Mouse (Mus musculus) v-Abl transformed pro-B cells (cell line): ENCODE results near the gene Adipoq.

Experiments
- in situ Hi-C, 2 experiments: fragments of 400-800 bp; cut with MboI; formaldehyde crosslinking; loops; one replicate each; pipeline ENCODE4 v1.15.1; 2025; ENCODE audit not compliant: unreplicated experiment in 2 of 2

Adipoq gene

DNA sequence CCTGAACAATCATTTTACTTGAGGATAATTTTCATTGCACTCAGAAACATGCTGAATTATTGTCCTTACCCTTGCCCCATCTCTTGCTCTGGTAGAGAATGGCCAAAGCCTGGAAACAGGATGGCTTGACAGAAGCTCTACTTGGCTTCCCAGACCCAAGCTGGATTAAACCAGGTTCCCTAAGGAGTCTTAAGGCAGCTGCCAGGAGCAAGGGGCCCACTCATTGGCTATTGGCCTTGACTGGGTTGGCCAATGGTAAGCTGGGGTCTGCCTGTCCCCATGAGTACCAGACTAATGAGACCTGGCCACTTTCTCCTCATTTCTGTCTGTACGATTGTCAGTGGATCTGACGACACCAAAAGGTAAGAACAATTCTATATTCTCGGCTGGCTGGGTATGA lies at the start of gene Adipoq:
Adipoq (plus strand) TSS at position 257 of the 400 bp plus-strand sequence.
- in situ Hi-C loops: loop anchor here in 1 of 2 experiments (5.0 to 10.0 kb wide), 2 partner anchors 139 to 256 kb away; no protein-coding TSS in a partner anchor

DNA sequence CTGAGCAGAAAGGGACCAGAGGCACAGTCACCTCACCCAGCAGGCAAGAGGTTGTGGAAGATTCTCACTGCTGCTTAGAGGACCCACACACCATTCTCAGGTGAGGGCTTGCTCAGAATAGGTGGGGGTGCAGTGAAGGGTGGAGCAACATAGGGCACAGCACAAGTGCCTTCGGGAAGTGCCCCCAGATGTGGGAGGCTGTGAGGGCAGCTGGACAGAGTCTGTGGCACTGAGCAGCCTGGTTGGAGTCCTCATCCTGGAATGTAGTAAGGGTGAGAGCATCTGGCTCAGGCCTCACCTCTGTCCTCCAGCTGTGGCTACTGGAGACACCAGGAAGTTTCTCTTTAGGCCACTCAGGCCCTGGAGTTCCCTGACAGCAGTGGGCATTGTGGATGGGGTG lies 49.5 kb upstream of the Adipoq start:
- in situ Hi-C loops: loop anchor here in 1 of 2 experiments (5.0 to 25.0 kb wide), 2 partner anchors 35 to 540 kb away; no protein-coding TSS in a partner anchor

DNA sequence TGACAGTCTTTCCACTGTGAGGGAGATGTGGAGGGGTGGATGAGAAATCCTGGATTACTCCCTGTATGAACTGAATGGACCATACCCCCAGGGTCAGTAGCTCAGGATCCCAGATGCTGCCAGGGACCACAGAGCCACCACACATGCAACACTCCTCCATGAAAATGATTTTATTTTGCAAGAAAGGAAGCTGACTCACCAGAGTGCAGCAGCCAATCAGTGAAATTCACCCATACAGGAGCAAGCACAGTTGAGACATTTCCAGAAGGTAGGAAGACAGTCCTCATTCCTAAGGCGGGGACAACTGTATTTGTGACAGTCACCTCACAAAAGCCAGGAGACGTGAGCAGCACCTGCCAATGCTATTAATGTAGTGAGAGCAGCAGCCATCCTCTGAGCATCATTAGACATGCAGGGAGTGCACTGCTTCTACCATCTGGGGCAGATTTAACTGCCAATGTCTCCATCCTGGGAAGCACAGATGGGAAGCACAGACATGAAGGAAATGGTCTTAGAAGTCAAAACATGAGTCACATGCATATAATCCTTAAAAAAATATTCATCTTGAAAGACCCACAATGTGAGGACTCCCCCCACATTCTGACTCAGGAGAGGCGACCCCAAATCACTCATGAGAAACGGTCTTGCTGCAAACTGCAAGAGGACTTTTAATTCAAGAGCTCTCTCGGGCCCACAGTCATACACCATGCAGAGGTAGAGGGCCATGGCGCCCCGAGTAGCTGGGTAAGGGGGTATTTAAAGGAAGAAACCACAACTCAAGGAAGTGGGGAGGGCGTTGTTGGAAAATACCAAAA lies 48.8 kb upstream of the Adipoq start:
- in situ Hi-C loops: loop anchor here in 1 of 2 experiments (5.0 to 25.0 kb wide), 2 partner anchors 35 to 540 kb away; no protein-coding TSS in a partner anchor

DNA sequence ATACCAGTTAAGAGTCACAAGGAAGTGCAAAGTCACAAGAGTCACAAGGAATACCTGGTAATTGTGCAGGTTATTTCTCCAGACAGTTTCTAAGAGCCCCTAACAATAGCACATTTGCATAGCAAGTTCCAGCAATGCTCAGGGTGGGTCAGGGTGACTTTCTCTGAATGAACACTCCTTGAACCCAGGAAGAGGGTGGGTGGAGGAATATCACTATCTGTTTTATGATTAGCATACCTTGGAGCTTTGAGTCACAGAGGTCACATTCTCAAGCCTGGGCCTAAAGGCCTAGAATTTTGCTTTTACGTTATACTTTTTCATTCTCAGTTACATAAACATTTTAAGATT lies 48.3 kb upstream of the Adipoq start:
- in situ Hi-C loops: loop anchor here in 1 of 2 experiments (5.0 to 25.0 kb wide), 2 partner anchors 34 to 539 kb away; no protein-coding TSS in a partner anchor

DNA sequence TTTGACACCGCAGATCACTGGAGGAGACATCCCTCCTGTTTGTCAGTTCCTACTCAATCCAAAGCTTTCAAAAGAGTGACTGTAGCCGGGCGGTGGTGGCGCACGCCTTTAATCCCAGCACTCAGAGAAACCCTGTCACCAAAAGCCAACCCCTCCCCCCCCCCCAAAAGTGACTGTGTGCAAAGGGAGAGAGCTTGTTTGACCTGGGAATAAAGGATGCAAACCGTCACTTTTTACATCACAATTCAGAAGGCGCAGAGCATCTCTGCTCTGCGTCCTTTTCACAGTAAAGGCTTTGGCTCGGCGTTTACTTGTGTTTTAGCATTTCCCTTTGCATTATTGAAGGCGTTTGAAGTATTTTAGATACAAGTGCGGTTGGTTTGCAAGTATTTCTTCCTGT lies 46.7 kb upstream of the Adipoq start:
- in situ Hi-C loops: loop anchor here in 1 of 2 experiments (5.0 to 25.0 kb wide), 2 partner anchors 33 to 538 kb away; no protein-coding TSS in a partner anchor

DNA sequence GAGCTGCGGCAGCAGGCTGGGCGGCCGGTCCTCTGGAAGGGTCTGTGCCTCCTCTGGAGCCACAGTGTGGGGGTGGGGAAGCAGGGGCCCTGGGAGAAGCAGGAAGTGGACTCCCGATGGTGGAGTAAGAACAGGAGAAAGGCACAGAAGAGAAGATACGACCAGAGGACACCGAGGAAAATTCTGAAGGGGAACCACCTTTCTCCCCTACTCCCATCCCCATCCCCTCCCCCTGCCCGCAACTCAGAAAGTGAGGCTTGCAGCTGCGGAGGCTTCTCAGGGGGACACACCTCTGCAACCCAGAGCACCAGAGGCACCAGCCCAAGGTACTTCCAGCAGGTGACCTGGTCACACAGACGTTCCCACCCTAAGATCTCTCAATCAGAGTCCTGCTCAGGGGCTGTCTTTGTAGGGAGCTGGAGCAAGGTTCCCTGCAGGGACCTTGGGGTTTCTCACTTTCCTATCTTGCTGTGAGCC lies 46.2 kb upstream of the Adipoq start:
- in situ Hi-C loops: no loop called here

DNA sequence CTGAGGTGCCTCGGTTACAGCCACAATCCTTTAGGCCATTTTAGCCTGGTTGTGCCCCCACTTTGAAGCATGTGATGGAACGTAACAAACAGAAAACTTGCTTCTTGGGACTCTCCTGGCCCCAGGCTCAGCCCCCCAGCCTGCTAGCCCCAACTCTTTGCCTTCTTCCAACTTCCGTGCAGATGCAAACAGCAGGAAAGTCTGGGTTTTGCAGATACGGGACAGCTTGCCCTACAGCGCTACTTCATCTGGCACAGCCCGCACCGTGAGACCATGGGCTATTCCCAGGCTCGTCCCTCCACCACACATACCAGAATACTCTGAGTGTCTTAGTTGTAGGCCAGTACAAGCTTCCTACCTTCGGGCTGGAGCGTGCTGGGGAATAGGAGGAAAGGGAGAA lies 45.7 kb upstream of the Adipoq start:
- in situ Hi-C loops: no loop called here

DNA sequence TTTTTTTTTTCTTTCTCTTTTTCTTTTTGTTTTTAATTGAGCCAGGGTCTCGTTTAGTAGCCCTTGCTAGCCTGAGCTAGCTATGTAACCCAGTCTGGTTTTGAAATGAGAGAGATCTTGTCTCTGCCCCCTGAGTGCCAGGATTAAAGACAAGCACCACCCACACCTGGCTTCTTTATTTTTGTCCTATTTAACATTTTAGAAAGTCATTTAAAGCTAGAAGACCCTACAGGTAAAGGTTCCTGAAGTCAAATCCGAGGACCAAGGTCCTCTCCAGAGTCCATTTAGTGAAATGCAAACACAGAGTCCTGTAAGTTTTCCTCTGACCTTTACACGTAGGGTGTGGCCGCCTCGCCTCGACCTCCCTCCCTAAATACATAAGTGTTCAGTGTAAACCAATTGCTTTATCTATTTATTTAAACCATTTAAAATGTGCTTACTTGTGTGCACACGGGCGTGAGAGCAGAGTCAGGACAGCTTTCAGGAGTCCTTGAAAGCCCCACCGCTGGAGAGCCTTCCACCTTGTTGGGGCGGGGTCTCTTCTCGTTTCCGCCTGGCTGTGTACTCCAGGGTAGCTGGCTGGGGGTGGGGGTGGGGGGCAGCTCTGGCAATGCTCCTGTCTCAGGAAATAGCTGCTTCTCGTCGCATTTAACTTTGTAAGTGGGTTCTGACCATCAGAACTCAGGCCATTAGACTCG lies 43.8 kb upstream of the Adipoq start:
- in situ Hi-C loops: no loop called here

DNA sequence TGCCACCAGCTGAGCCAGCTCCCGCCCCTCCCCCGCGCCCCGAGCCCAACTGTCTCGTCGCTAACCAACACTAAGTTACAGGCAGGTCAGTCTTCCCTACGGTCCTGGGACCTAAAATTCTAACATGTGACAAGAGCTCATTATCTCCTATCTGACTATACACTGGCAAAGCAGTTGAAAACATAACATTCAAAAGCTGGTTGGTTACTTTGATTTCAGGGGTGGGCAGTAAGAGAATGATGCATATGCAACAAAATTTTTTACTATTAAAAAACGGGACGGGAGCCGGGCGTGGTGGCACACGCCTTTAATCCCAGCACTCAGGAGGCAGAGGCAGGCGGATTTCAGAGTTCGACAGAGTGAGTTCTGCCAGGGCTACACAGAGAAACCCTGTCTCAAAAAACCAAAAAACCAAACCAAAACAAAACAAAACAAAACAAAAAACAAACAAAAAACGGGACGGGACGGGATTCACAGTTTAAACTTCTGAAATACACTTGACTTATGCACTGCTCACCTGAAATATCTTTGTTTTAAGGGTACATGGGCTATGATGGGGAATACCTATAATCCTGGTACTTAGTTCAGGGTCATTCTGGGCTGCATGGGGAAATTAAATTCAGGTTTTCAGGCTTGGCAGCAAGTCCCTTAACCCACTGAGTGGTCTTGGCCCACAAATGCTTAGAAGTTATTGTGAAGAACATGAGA lies 43.1 kb upstream of the Adipoq start:
- in situ Hi-C loops: no loop called here

DNA sequence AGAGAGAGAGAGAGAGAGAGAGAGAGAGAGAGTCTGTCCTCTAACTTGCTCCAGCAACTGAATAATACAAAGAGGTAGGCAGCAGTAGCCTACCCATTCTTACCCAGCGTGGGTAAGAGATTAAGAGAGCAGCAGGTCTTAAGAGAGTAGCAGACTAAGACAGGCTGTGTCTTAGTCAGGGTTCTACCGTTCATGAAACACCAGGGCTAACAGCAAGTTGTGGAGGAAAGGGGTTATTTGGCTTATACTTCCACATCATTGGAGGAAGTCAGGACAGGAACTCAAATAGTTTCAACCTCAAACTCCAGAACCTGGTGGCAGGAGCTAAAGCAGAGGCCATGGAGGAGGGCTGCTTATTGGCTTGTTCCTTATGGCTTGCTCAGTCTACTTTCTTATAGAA lies 42.5 kb upstream of the Adipoq start:
- in situ Hi-C loops: no loop called here

DNA sequence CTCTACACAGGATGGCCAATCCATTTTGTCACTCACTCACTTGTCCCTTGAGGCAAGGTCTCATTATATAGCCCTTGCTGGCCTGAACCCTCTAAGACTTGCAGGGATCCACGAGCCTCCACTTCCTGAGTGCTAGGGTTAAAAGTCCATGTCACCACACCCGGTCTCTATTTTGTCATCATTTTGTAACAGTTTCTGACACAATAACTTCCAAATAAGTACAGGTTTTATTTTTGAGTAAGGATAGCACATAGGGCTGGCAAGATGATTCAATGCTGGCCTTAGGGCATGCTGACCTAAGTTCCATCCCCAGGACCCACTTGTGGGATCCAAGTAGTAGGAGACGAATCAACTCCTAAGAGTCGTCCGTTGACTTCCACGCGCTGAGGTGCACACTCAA lies 40.2 kb upstream of the Adipoq start:
- in situ Hi-C loops: no loop called here

DNA sequence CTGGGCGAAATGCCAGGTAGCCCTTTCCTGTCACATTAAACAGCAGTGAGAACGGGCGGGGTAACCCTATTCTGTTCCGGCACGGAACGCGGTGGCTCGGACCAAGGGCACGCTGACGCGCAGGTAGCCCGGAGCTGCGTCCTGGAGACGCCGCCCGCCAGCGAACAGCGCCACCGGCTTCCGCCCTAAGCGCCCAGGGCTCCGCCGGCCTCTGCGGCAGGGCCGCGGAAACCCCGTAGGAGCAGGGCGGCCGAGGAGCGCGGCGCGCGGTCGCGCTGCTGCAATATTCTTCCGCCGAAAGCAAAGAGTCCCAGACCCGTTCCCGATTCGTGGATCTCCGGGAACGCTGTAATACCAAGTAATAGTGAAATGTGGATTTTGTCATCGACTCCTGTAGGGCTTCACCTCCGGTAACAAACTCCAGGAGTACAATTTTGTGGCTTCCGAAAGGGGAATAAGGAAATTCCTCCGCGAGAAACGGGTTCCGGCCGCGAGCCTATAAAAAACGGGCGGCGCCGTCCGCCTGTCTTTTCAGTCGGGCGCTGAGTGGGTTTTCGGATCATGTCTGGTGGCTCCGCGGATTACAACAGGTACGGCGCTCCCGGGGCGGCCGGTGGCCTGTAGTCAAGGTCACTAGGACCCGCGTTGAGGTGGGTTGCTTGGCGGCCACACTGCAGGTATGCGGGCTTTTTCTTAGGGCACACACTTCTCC lies 38.9 kb upstream of the Adipoq start, which contains the start of gene Eif4a2:
Eif4a2 (plus strand) TSS at position 214 of the 712 bp plus-strand sequence.
- in situ Hi-C loops: no loop called here

DNA sequence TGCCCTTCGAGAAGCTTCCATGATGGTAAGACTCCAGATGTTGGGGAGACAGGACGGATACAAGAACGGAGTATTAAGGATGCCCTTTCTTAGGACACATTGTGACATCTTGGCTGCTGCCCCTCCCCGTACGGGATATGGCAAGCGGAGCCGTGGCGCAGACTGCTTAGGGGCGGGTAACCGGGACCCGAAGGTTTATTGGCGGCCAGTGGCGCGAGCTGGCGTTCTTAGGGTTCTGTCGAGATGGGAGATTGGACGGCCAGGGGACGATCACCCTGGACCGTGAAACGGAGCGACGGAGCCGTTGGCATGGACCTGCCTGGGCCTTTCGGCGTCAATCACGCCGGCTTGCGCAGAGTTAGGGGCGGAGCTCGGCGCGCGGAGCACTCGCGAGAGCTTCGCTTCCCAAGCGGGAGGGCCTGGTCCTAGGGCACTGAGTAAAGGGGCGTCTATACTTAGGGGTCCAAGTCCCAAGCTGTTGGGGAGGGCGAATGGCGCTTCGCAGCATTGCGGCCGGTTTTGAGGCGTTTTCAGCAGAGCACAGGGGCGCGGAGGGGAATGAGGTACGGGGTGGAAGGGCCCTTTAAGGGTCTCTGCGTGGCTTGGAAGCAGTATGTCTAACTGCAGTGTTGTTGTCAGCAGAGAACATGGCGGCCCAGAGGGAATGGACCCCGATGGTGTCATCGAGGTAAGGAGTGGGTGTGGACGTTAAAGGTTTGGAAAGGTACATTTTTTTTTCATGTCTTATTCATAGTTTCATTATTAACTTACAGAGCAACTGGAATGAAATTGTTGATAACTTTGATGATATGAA lies 38.2 kb upstream of the Adipoq start:
- in situ Hi-C loops: no loop called here

DNA sequence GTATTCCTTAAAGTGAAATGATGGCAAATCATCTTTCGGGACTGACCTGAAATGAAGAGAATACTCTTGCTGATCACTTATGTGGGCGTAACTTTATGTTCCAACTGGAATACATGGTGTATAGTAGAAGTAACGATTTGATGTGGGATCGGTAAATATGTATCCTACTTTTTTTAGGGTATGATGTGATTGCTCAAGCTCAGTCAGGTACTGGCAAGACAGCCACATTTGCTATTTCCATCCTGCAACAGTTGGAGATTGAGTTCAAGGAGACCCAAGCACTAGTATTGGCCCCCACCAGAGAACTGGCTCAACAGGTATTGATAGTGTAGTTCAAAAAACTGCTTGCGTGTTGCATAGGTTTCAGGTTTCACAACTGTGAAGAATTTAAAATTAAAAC lies 37.4 kb upstream of the Adipoq start:
- in situ Hi-C loops: no loop called here

DNA sequence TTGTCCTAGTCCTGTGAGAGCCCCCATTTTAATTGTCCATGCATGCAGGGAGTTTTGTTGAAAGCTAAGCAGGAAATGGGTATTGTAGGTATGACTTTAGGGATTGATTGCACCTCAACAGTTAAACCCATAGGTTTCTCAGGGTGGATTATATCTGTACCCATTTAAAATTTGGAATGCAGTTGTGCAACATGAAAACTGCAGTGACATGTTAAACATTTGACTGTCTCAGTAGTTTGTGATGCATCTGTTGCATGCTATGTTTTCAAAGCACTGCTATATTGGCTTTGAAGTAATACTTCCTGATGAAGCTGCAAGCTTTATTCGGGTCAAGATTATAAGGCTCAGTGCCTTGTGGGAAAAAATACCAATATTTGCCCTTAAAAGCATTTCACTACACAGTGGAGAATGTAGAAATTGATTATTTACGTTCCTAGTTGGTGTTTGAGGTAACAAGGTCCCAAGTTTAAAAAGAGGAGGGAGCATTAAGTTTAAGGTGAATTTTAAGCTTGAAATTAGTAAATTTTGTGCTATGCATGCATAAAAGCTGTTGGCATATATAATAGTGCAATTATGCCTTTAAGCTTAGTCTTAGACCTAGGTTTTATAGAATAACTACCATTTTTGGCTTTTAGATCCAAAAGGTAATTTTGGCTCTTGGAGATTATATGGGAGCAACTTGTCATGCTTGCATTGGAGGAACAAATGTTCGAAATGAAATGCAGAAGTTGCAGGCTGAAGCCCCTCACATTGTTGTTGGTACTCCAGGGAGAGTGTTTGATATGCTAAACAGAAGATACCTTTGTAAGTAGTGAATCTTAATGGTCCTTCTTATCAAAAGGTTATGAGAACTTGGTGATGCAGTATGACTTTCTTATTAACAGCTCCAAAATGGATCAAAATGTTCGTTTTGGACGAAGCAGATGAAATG lies 36.7 kb upstream of the Adipoq start:
- in situ Hi-C loops: no loop called here

DNA sequence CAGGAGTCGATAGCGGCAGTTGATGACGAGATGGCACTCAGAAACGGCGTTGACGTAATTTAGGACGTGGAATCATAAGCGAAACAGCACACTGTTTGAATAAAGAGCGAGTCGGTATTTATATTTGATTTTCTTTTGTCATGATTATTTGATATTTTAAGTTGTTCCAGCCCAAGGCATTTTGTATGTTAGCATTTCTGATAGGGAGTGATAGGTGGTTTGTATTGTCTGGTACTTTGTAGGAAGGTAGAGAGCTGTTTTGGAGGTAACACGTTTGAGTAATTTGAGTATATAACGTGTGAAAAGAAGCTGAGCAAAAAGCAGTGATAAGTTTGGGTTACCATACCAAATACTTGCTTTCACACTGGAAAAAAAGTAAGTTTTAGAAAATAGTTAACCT lies 34.0 kb upstream of the Adipoq start:
- in situ Hi-C loops: no loop called here

DNA sequence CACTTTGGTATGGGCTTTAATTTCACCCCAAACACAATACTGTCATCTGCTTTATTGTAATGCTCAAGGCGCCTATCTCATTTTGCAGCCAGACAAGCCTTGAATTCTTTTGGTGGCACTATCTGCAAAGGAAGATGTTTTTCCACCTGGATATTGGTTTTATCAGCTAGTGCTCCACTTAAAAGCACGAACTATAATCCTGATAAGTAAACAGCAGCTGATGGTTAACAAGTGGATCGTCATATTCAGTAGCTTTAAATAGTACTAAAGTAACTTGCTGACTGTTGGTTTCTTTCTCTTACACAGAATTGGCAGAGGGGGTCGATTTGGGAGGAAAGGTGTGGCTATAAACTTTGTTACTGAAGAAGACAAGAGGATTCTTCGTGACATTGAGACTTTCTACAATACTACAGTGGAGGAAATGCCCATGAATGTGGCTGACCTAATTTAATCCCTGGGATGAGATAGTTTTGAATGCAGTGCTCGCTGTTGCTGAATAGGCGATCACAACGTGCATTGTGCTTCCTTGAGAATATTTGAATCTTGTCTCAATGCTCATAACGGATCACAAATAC lies 33.4 kb upstream of the Adipoq start:
- in situ Hi-C loops: no loop called here

DNA sequence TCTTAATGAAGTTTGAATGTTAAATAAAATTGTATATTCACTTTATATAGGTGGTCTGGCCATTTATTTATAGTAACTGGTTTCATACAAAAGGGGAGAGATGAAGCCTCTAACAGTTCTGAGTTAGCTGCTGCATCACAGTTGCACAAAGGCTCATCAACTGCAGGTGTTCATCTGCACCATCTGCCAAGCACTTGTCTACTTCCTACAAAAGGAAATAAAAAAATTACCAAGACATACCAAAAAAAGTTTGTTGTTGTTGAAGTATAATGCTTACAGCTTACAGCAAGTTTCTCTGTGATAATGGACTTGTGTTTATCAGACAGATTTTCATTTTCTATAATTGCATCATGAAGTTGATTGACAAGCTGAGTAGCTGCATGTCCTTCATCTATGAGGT lies 32.4 kb upstream of the Adipoq start:
- in situ Hi-C loops: no loop called here
